Mouse (Mus musculus) limb, embryonic 13.5 days (tissue): ENCODE measurements at regions not wholly inside any gene's neighbourhood (a gene's known extent, or its start where the extent isn't known, plus 50 kb on each side); places are given as distances from the start of the nearest gene placed in this dataset.

ENCODE experiments used
- ATAC-seq: fragments of 200-750 bp; cut with Nextera tagmentation; 2 replicates; pipeline ENCODE4 v1.8.0; 2017; ENCODE audit warnings: low read depth, moderate number of reproducible peaks, moderate TSS enrichment; ENCODE audit not compliant: low FRiP score
- H3K27ac ChIP-seq: fragments of 300-500 bp; sonication (generic); 2 replicates; pipeline ENCODE4 v1.5.1; 2015; ENCODE audit warnings: inconsistent platforms, mild to moderate bottlenecking, moderate library complexity
- H3K27me3 ChIP-seq: fragments of 300-500 bp; sonication (generic); 2 replicates; pipeline ENCODE4 v1.6.1; 2015; ENCODE audit warnings: mild to moderate bottlenecking, inconsistent platforms
- H3K36me3 ChIP-seq: fragments of 300-500 bp; sonication (generic); 2 replicates; pipeline ENCODE4 v1.6.1; 2015; ENCODE audit warnings: inconsistent platforms, mild to moderate bottlenecking, moderate library complexity
- H3K4me1 ChIP-seq: fragments of 300-500 bp; sonication (generic); 2 replicates; pipeline ENCODE4 v1.6.1; 2015; ENCODE audit warnings: inconsistent platforms
- H3K4me2 ChIP-seq: fragments of 300-500 bp; sonication (generic); replicated peaks from 2 replicates; pipeline ENCODE4 v1.6.1; 2015; ENCODE audit warnings: inconsistent platforms, mild to moderate bottlenecking, moderate library complexity
- H3K4me3 ChIP-seq: fragments of 300-500 bp; sonication (generic); 2 replicates; pipeline ENCODE4 v1.5.1; 2015; ENCODE audit warnings: moderate library complexity, mild to moderate bottlenecking, inconsistent platforms
- H3K9ac ChIP-seq: fragments of 300-500 bp; sonication (generic); 2 replicates; pipeline ENCODE4 v1.6.1; 2015; ENCODE audit warnings: mild to moderate bottlenecking, inconsistent platforms
- H3K9me3 ChIP-seq: fragments of 300-500 bp; sonication (generic); 2 replicates; pipeline ENCODE4 v1.6.1; 2016; ENCODE audit warnings: inconsistent platforms
- WGBS: fragments of 180-500 bp; shearing (Covaris S2); methylation state at CpG from one replicate; pipeline ENCODE4 v1.1.7; 2015; 5-methylcytosine and 5-hydroxymethylcytosine counted together

- H3K9ac ChIP-seq, result no peak overlapping the region
- H3K27me3 ChIP-seq, result no peaks in the 10 kb centered on the region
- no peak overlapping the region for H3K4me2 ChIP-seq
- H3K27ac ChIP-seq, result no peak overlapping the region
- H3K4me3 ChIP-seq, result no peak overlapping the region
- no peak for ATAC-seq
- no peaks in the 10 kb centered on the region for H3K9me3 ChIP-seq
- no peaks in the 10 kb centered on the region for H3K4me1 ChIP-seq
- H3K36me3 ChIP-seq, result no peaks in the 10 kb centered on the region
- WGBS, result 39% methylated on average over 2 of the region's 2 CpGs
Observed at GRCm38 (mm10) chr16:49335916-49336315, 278.6 kb downstream of the Myh15 start.

- H3K9me3 ChIP-seq, result no peaks in the 10 kb centered on the region
- H3K4me2 ChIP-seq, result no peak overlapping the region
- WGBS, result 92% methylated on average over 1 of the region's 1 CpGs
- H3K4me3 ChIP-seq, result no peak overlapping the region
- no peaks in the 10 kb centered on the region for H3K4me1 ChIP-seq
- no peak overlapping the region for H3K9ac ChIP-seq
- no peak for ATAC-seq
- no peaks in the 10 kb centered on the region for H3K27me3 ChIP-seq
- H3K36me3 ChIP-seq, result no peaks in the 10 kb centered on the region
- H3K27ac ChIP-seq, result no peak overlapping the region
Observed at GRCm38 (mm10) chr16:49337948-49338347, 280.7 kb downstream of the Myh15 start.

GRCm38 (mm10) chr16:49358404-49358803 lies 301.1 kb downstream of the Myh15 start:
- no peak overlapping the region for H3K4me3 ChIP-seq
- H3K9me3 ChIP-seq, result no peaks in the 10 kb centered on the region
- no peak overlapping the region for H3K27ac ChIP-seq
- no peaks in the 10 kb centered on the region for H3K36me3 ChIP-seq
- no peak overlapping the region for H3K4me2 ChIP-seq
- no peaks in the 10 kb centered on the region for H3K4me1 ChIP-seq
- WGBS, result 81% methylated on average over 3 of the region's 3 CpGs
- H3K27me3 ChIP-seq, result no peaks in the 10 kb centered on the region
- no peak for ATAC-seq
- H3K9ac ChIP-seq, result no peak overlapping the region

- no peak overlapping the region for H3K4me3 ChIP-seq
- no peak overlapping the region for H3K4me2 ChIP-seq
- H3K27me3 ChIP-seq, result no peaks in the 10 kb centered on the region
- H3K27ac ChIP-seq, result no peak overlapping the region
- no peaks in the 10 kb centered on the region for H3K36me3 ChIP-seq
- no peak for ATAC-seq
- no peaks in the 10 kb centered on the region for H3K9me3 ChIP-seq
- no peaks in the 10 kb centered on the region for H3K4me1 ChIP-seq
- WGBS, result 80% methylated on average over 1 of the region's 1 CpGs
- H3K9ac ChIP-seq, result no peak overlapping the region
Observed at GRCm38 (mm10) chr16:49361731-49362130, 304.4 kb downstream of the Myh15 start.

- Histone ChIP-seq H3K9ac (no peak overlapping the region), H3K9me3 (no peaks in the 10 kb centered on the region), H3K4me3 (no peak overlapping the region), H3K4me2 (no peak overlapping the region), H3K27ac (no peak overlapping the region), H3K27me3 (no peaks in the 10 kb centered on the region), H3K4me1 (no peaks in the 10 kb centered on the region), H3K36me3 (no peaks in the 10 kb centered on the region)
- ATAC-seq, result no peak
- 88% methylated on average over 9 of the region's 9 CpGs for WGBS
Observed at GRCm38 (mm10) chr16:49369450-49369849, 312.2 kb downstream of the Myh15 start.

GRCm38 (mm10) chr16:49375108-49375507 lies 317.8 kb downstream of the Myh15 start:
- no peak overlapping the region for H3K4me2 ChIP-seq
- H3K4me1 ChIP-seq, result no peaks in the 10 kb centered on the region
- H3K4me3 ChIP-seq, result no peak overlapping the region
- WGBS, result 61% methylated on average over 4 of the region's 4 CpGs
- H3K27ac ChIP-seq, result no peak overlapping the region
- no peak overlapping the region for H3K9ac ChIP-seq
- H3K36me3 ChIP-seq, result no peaks in the 10 kb centered on the region
- H3K9me3 ChIP-seq, result no peaks in the 10 kb centered on the region
- no peaks in the 10 kb centered on the region for H3K27me3 ChIP-seq
- ATAC-seq, result no peak

GRCm38 (mm10) chr16:49378917-49379473 lies 320.0 kb upstream of the Ift57 start:
- Histone ChIP-seq H3K9ac (no peak overlapping the region), H3K4me1 (no peaks in the 10 kb centered on the region), H3K36me3 (no peaks in the 10 kb centered on the region), H3K27ac (no peak overlapping the region), H3K4me2 (no peak overlapping the region), H3K4me3 (no peak overlapping the region), H3K27me3 (no peaks in the 10 kb centered on the region), H3K9me3 (no peaks in the 10 kb centered on the region)
- no peak for ATAC-seq

GRCm38 (mm10) chr16:49388135-49388534 lies 310.9 kb upstream of the Ift57 start:
- no peak for ATAC-seq
- no peak overlapping the region for H3K27ac ChIP-seq
- H3K27me3 ChIP-seq, result no peaks in the 10 kb centered on the region
- no peak overlapping the region for H3K4me2 ChIP-seq
- H3K9ac ChIP-seq, result no peak overlapping the region
- 0 out of 2 replicates have a peak, but pooled peaks cover 4% of the 10 kb centered on the region for H3K4me1 ChIP-seq
- H3K36me3 ChIP-seq, result no peaks in the 10 kb centered on the region
- WGBS, result 27% methylated on average over 4 of the region's 4 CpGs
- no peak overlapping the region for H3K4me3 ChIP-seq
- H3K9me3 ChIP-seq, result no peaks in the 10 kb centered on the region

GRCm38 (mm10) chr16:49407956-49408795 lies 290.9 kb upstream of the Ift57 start:
- Histone ChIP-seq H3K27ac (no peak overlapping the region), H3K4me3 (peak overlapping the region; percentile 18; the same call in 1 of the 2 replicates), H3K9me3 (no peaks in the 10 kb centered on the region), H3K27me3 (peaks cover 2% of the 10 kb centered on the region; the same call in 1 of the 2 replicates), H3K4me2 (peak overlapping the region; percentile 52), H3K9ac (no peak overlapping the region), H3K4me1 (peaks cover 10% of the 10 kb centered on the region), H3K36me3 (no peaks in the 10 kb centered on the region)
- 13% methylated on average over 16 of the region's 16 CpGs for WGBS
- peak; percentile 57; the same call in 1 of the 2 replicates for ATAC-seq

- ATAC-seq, result no peak
- WGBS, result 87% methylated on average over 4 of the region's 4 CpGs
- H3K36me3 ChIP-seq, result no peaks in the 10 kb centered on the region
- peaks cover 10% of the 10 kb centered on the region for H3K4me1 ChIP-seq
- H3K4me2 ChIP-seq, result no peak overlapping the region
- no peak overlapping the region for H3K9ac ChIP-seq
- H3K4me3 ChIP-seq, result no peak overlapping the region
- peaks cover 2% of the 10 kb centered on the region; the same call in 1 of the 2 replicates for H3K27me3 ChIP-seq
- H3K27ac ChIP-seq, result no peak overlapping the region
- H3K9me3 ChIP-seq, result no peaks in the 10 kb centered on the region
Observed at GRCm38 (mm10) chr16:49409235-49409634, 289.8 kb upstream of the Ift57 start.

GRCm38 (mm10) chr16:49430296-49430695 lies 268.7 kb upstream of the Ift57 start:
- no peak for ATAC-seq
- WGBS, result 93% methylated on average over 1 of the region's 1 CpGs
- no peaks in the 10 kb centered on the region for H3K36me3 ChIP-seq
- no peaks in the 10 kb centered on the region for H3K4me1 ChIP-seq
- H3K4me2 ChIP-seq, result no peak overlapping the region
- no peak overlapping the region for H3K4me3 ChIP-seq
- no peaks in the 10 kb centered on the region; the same call in 1 of the 2 replicates for H3K27me3 ChIP-seq
- no peaks in the 10 kb centered on the region for H3K9me3 ChIP-seq
- no peak overlapping the region for H3K9ac ChIP-seq
- H3K27ac ChIP-seq, result no peak overlapping the region

GRCm38 (mm10) chr16:49431902-49432301 lies 267.1 kb upstream of the Ift57 start:
- Histone ChIP-seq H3K9me3 (no peaks in the 10 kb centered on the region), H3K4me2 (no peak overlapping the region), H3K36me3 (no peaks in the 10 kb centered on the region), H3K9ac (no peak overlapping the region), H3K27me3 (no peaks in the 10 kb centered on the region; the same call in 1 of the 2 replicates), H3K4me3 (no peak overlapping the region), H3K27ac (no peak overlapping the region), H3K4me1 (no peaks in the 10 kb centered on the region)
- WGBS, result 49% methylated on average over 2 of the region's 2 CpGs
- ATAC-seq, result no peak
